Mouse (Mus musculus) megakaryocyte, embryonic 14.5 days (primary cell): ENCODE data around the gene Nfatc4.

ENCODE experiments used
- FLI1 ChIP-seq: IDR thresholded peaks from 2 replicates; pipeline ENCODE4 v1.6.1; 2012; ENCODE audit warnings: low read length, inconsistent platforms, mixed read lengths
- GATA1 ChIP-seq: IDR thresholded peaks from 3 replicates; pipeline ENCODE4 v1.6.1; 2012; ENCODE audit warnings: mixed read lengths, low read length, inconsistent platforms, borderline replicate concordance

DNA sequence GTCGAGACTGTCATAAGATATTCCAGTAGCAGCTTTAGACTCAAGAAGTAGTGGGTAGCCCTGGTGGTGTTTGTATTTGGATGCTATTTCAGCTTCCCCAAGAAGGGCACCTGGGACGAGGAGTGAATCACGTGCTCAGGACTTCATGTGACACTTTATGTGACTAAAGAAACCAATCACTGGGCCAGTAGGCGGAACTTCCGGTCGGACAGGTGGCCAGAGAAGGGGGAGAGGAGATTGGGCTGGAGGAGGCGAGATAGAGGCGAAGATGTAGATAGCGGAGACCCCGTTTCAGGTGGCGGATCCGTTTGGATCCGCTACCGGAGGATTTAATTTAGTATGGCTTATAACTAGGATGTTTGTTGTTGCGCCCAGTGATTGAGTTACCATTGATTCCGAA is 8.1 kb upstream of the Nfatc4 start:
- TF ChIP-seq FLI1 (no peak), GATA1 (no peak)
